Mouse (Mus musculus): ENCODE results near the gene Hcrtr2. TPM values are rescaled to one million over a fixed set of nuclear protein-coding genes. Genes with fewer than 3 reads are reported as not detected.

Gene Hcrtr2
- polyA plus RNA-seq, 1 experiment from 2014 or later = 0.88 TPM

GRCm38 (mm10) chr9:76315096-76315495 is 8.6 kb downstream of the Hcrtr2 start:
- no peaks in the 10 kb centered on the region for H3K36me3 ChIP-seq
- H3K4me2 ChIP-seq (replicated peaks) = no peak overlapping the region
- H3K27ac ChIP-seq (replicated peaks) = no peak overlapping the region
- no peaks in the 10 kb centered on the region for H3K4me1 ChIP-seq
- H3K4me3 ChIP-seq (replicated peaks) = no peak overlapping the region
- H3K27me3 ChIP-seq = no peaks in the 10 kb centered on the region
- no peaks in the 10 kb centered on the region for H3K9me3 ChIP-seq (replicated peaks)
- H3K9ac ChIP-seq = no peak overlapping the region
- ATAC-seq (ENCODE audit: insufficient number of reproducible peaks, low FRiP score, low TSS enrichment, low read depth) = no peak

- no peaks in the 10 kb centered on the region for H3K27me3 ChIP-seq
- no peak overlapping the region for H3K9ac ChIP-seq
- H3K4me1 ChIP-seq = no peaks in the 10 kb centered on the region
- no peaks in the 10 kb centered on the region for H3K36me3 ChIP-seq
- no peak overlapping the region for H3K4me2 ChIP-seq (replicated peaks)
- ATAC-seq (ENCODE audit: insufficient number of reproducible peaks, low FRiP score, low TSS enrichment, low read depth) = no peak
- H3K27ac ChIP-seq (replicated peaks) = no peak overlapping the region
- no peaks in the 10 kb centered on the region for H3K9me3 ChIP-seq (replicated peaks)
- no peak overlapping the region for H3K4me3 ChIP-seq (replicated peaks)
These were observed 9.7 kb downstream of the Hcrtr2 start for GRCm38 (mm10) chr9:76313921-76314320.

- no peaks in the 10 kb centered on the region for H3K36me3 ChIP-seq
- H3K9me3 ChIP-seq (replicated peaks) = no peaks in the 10 kb centered on the region
- H3K27me3 ChIP-seq = no peaks in the 10 kb centered on the region
- no peak overlapping the region for H3K27ac ChIP-seq (replicated peaks)
- no peak overlapping the region for H3K4me3 ChIP-seq (replicated peaks)
- no peak for ATAC-seq (ENCODE audit: insufficient number of reproducible peaks, low FRiP score, low TSS enrichment, low read depth)
- no peak overlapping the region for H3K4me2 ChIP-seq (replicated peaks)
- no peak overlapping the region for H3K9ac ChIP-seq
- no peaks in the 10 kb centered on the region for H3K4me1 ChIP-seq
- WGBS = 64% methylated on average over 1 of the region's 1 CpGs
These were observed 11.4 kb downstream of the Hcrtr2 start for GRCm38 (mm10) chr9:76312221-76312620.

- Histone ChIP-seq H3K4me2 (replicated peaks) (no peak overlapping the region), H3K9me3 (replicated peaks) (no peaks in the 10 kb centered on the region), H3K4me1 (no peaks in the 10 kb centered on the region), H3K9ac (no peak overlapping the region), H3K27me3 (no peaks in the 10 kb centered on the region), H3K4me3 (replicated peaks) (no peak overlapping the region), H3K27ac (replicated peaks) (no peak overlapping the region), H3K36me3 (no peaks in the 10 kb centered on the region)
- ATAC-seq (ENCODE audit: insufficient number of reproducible peaks, low FRiP score, low TSS enrichment, low read depth) = no peak
- WGBS = 67% methylated on average over 5 of the region's 5 CpGs
These were observed 32.3 kb downstream of the Hcrtr2 start for GRCm38 (mm10) chr9:76291384-76291783.

- no peak for ATAC-seq (ENCODE audit: insufficient number of reproducible peaks, low FRiP score, low TSS enrichment, low read depth)
- no peaks in the 10 kb centered on the region for H3K36me3 ChIP-seq
- H3K4me1 ChIP-seq = no peaks in the 10 kb centered on the region
- H3K27me3 ChIP-seq = no peaks in the 10 kb centered on the region
- no peaks in the 10 kb centered on the region for H3K9me3 ChIP-seq (replicated peaks)
- no peak overlapping the region for H3K4me2 ChIP-seq (replicated peaks)
- no peak overlapping the region for H3K9ac ChIP-seq
- no peak overlapping the region for H3K4me3 ChIP-seq (replicated peaks)
- no peak overlapping the region for H3K27ac ChIP-seq (replicated peaks)
These were observed 52.8 kb downstream of the Hcrtr2 start for GRCm38 (mm10) chr9:76270886-76271285.

GRCm38 (mm10) chr9:76257731-76258130 is 65.9 kb downstream of the Hcrtr2 start:
- Histone ChIP-seq H3K4me2 (replicated peaks) (no peak overlapping the region), H3K9ac (no peak overlapping the region), H3K36me3 (no peaks in the 10 kb centered on the region), H3K4me3 (replicated peaks) (no peak overlapping the region), H3K4me1 (no peaks in the 10 kb centered on the region), H3K9me3 (replicated peaks) (no peaks in the 10 kb centered on the region), H3K27ac (replicated peaks) (no peak overlapping the region), H3K27me3 (no peaks in the 10 kb centered on the region)
- no peak for ATAC-seq (ENCODE audit: insufficient number of reproducible peaks, low FRiP score, low TSS enrichment, low read depth)
- WGBS = 68% methylated on average over 5 of the region's 5 CpGs

GRCm38 (mm10) chr9:76252544-76252943 is 71.1 kb downstream of the Hcrtr2 start:
- H3K27ac ChIP-seq (replicated peaks) = no peak overlapping the region
- H3K27me3 ChIP-seq = no peaks in the 10 kb centered on the region
- H3K9me3 ChIP-seq (replicated peaks) = no peaks in the 10 kb centered on the region
- WGBS = 90% methylated on average over 7 of the region's 7 CpGs
- no peak for ATAC-seq (ENCODE audit: insufficient number of reproducible peaks, low FRiP score, low TSS enrichment, low read depth)
- no peak overlapping the region for H3K4me2 ChIP-seq (replicated peaks)
- H3K4me3 ChIP-seq (replicated peaks) = no peak overlapping the region
- H3K4me1 ChIP-seq = no peaks in the 10 kb centered on the region
- no peaks in the 10 kb centered on the region for H3K36me3 ChIP-seq
- no peak overlapping the region for H3K9ac ChIP-seq

GRCm38 (mm10) chr9:76252109-76252508 is 71.5 kb downstream of the Hcrtr2 start:
- no peaks in the 10 kb centered on the region for H3K9me3 ChIP-seq (replicated peaks)
- no peaks in the 10 kb centered on the region for H3K4me1 ChIP-seq
- no peak overlapping the region for H3K4me3 ChIP-seq (replicated peaks)
- WGBS = 92% methylated on average over 4 of the region's 4 CpGs
- H3K9ac ChIP-seq = no peak overlapping the region
- no peaks in the 10 kb centered on the region for H3K36me3 ChIP-seq
- H3K27ac ChIP-seq (replicated peaks) = no peak overlapping the region
- no peak for ATAC-seq (ENCODE audit: insufficient number of reproducible peaks, low FRiP score, low TSS enrichment, low read depth)
- H3K27me3 ChIP-seq = no peaks in the 10 kb centered on the region
- H3K4me2 ChIP-seq (replicated peaks) = no peak overlapping the region

GRCm38 (mm10) chr9:76242322-76242721 is 81.3 kb downstream of the Hcrtr2 start:
- H3K4me2 ChIP-seq (replicated peaks) = no peak overlapping the region
- no peak overlapping the region for H3K4me3 ChIP-seq (replicated peaks)
- no peak overlapping the region for H3K9ac ChIP-seq
- H3K27me3 ChIP-seq = no peaks in the 10 kb centered on the region
- H3K36me3 ChIP-seq = no peaks in the 10 kb centered on the region
- no peaks in the 10 kb centered on the region for H3K9me3 ChIP-seq (replicated peaks)
- 33% methylated on average over 1 of the region's 1 CpGs for WGBS
- H3K27ac ChIP-seq (replicated peaks) = no peak overlapping the region
- no peak for ATAC-seq (ENCODE audit: insufficient number of reproducible peaks, low FRiP score, low TSS enrichment, low read depth)
- H3K4me1 ChIP-seq = no peaks in the 10 kb centered on the region

- Histone ChIP-seq H3K27me3 (no peaks in the 10 kb centered on the region), H3K36me3 (no peaks in the 10 kb centered on the region), H3K4me2 (replicated peaks) (no peak overlapping the region), H3K9ac (no peak overlapping the region), H3K4me3 (replicated peaks) (no peak overlapping the region), H3K27ac (replicated peaks) (no peak overlapping the region), H3K9me3 (replicated peaks) (no peaks in the 10 kb centered on the region), H3K4me1 (no peaks in the 10 kb centered on the region)
- WGBS = 78% methylated on average over 5 of the region's 5 CpGs
- no peak for ATAC-seq (ENCODE audit: insufficient number of reproducible peaks, low FRiP score, low TSS enrichment, low read depth)
These were observed 85.7 kb downstream of the Hcrtr2 start for GRCm38 (mm10) chr9:76237946-76238345.

- Histone ChIP-seq H3K4me2 (replicated peaks) (peak overlapping the region; percentile 76), H3K9ac (no peak overlapping the region), H3K36me3 (no peaks in the 10 kb centered on the region), H3K27ac (replicated peaks) (no peak overlapping the region), H3K9me3 (replicated peaks) (no peaks in the 10 kb centered on the region), H3K4me3 (replicated peaks) (no peak overlapping the region), H3K27me3 (no peaks in the 10 kb centered on the region), H3K4me1 (no peaks in the 10 kb centered on the region)
- WGBS = 35% methylated on average over 12 of the region's 12 CpGs
- no peak for ATAC-seq (ENCODE audit: insufficient number of reproducible peaks, low FRiP score, low TSS enrichment, low read depth)
These were observed 86.4 kb downstream of the Hcrtr2 start for GRCm38 (mm10) chr9:76237243-76237642.

GRCm38 (mm10) chr9:76236626-76237025 is 87.0 kb downstream of the Hcrtr2 start:
- ATAC-seq (ENCODE audit: insufficient number of reproducible peaks, low FRiP score, low TSS enrichment, low read depth) = no peak
- H3K9ac ChIP-seq = no peak overlapping the region
- H3K27me3 ChIP-seq = no peaks in the 10 kb centered on the region
- H3K36me3 ChIP-seq = no peaks in the 10 kb centered on the region
- 0 out of 2 replicates have a peak overlapping the region, but pooled peaks have one; percentile 80 for H3K27ac ChIP-seq (replicated peaks)
- H3K4me2 ChIP-seq (replicated peaks) = peak overlapping the region; percentile 76
- 0% methylated on average over 7 of the region's 7 CpGs for WGBS
- H3K4me1 ChIP-seq = no peaks in the 10 kb centered on the region
- no peaks in the 10 kb centered on the region for H3K9me3 ChIP-seq (replicated peaks)
- H3K4me3 ChIP-seq (replicated peaks) = peak overlapping the region; percentile 48

Measured in embryonic facial prominence, embryonic 15.5 days (tissue).